Mouse (Mus musculus) myocyte (in vitro differentiated cells): ENCODE results near the gene Dlg2. TPM values are rescaled to one million over a fixed set of nuclear protein-coding genes. Genes with fewer than 3 reads are reported as not detected.

Source experiments
- H3K27me3 ChIP-seq: one replicate; pipeline ENCODE4 v1.6.1; 2011; ENCODE audit not compliant: control insufficient read depth, insufficient read depth, insufficient read length
- H3K36me3 ChIP-seq: one replicate; pipeline ENCODE4 v1.6.1; 2011; ENCODE audit not compliant: control insufficient read depth, insufficient read depth
- H3K4me2 ChIP-seq: one replicate; pipeline ENCODE4 v1.6.1; 2011; ENCODE audit warnings: low read depth, control low read depth
- H3K4me3 ChIP-seq: one replicate; pipeline ENCODE4 v1.5.1; 2011; ENCODE audit warnings: mild to moderate bottlenecking, control low read depth, moderate library complexity
- H3K79me2 ChIP-seq: one replicate; pipeline ENCODE4 v1.6.1; 2011; ENCODE audit not compliant: control insufficient read depth, insufficient read depth
- H3ac ChIP-seq: one replicate; pipeline ENCODE4 v1.6.1; 2011; ENCODE audit not compliant: control insufficient read depth, insufficient read length
- CEBPB ChIP-seq: IDR thresholded peaks from 2 replicates; pipeline ENCODE4 v1.6.1; 2011; ENCODE audit warnings: mild to moderate bottlenecking, moderate library complexity; ENCODE audit not compliant: poor library complexity, insufficient read depth, severe bottlenecking
- E2F4 ChIP-seq: IDR thresholded peaks from one replicate; pipeline ENCODE4 v1.6.1; 2011; ENCODE audit warnings: mild to moderate bottlenecking, control low read depth, moderate library complexity; ENCODE audit not compliant: insufficient read depth
- MAX ChIP-seq: IDR thresholded peaks from one replicate; pipeline ENCODE4 v1.6.1; 2011; ENCODE audit warnings: low read depth, mild to moderate bottlenecking, control low read depth
- MYOD1 ChIP-seq, 3 experiments: IDR thresholded peaks; one replicate each; pipeline ENCODE4 v1.6.1; 2011; ENCODE audit warnings: control low read depth in 2 of 3, low read depth in 2 of 3, mild to moderate bottlenecking in 2 of 3, moderate library complexity in 1 of 3; ENCODE audit not compliant: insufficient read length in 2 of 3, control insufficient read depth in 1 of 3
- MYOG ChIP-seq, 3 experiments: IDR thresholded peaks; one replicate each; pipeline ENCODE4 v1.6.1; 2011; ENCODE audit warnings: control low read depth in 2 of 3, low read depth in 2 of 3, mild to moderate bottlenecking in 2 of 3; ENCODE audit not compliant: insufficient read length in 2 of 3, control insufficient read depth in 1 of 3, insufficient read depth in 1 of 3
- POLR2A ChIP-seq: IDR thresholded peaks from one replicate; pipeline ENCODE4 v1.6.1; 2011; ENCODE audit warnings: low read depth, mild to moderate bottlenecking, control low read depth, moderate library complexity; ENCODE audit not compliant: insufficient read length
- POLR2AphosphoS2 ChIP-seq: IDR thresholded peaks from one replicate; pipeline ENCODE4 v1.6.1; 2011; ENCODE audit warnings: low read depth, control low read depth; ENCODE audit not compliant: insufficient read length
- REST ChIP-seq: IDR thresholded peaks from one replicate; pipeline ENCODE4 v1.6.1; 2011; ENCODE audit warnings: mild to moderate bottlenecking, control low read depth, moderate library complexity; ENCODE audit not compliant: insufficient read depth, insufficient read length
- SRF ChIP-seq: IDR thresholded peaks from one replicate; pipeline ENCODE4 v1.6.1; 2011; ENCODE audit warnings: low read depth; ENCODE audit not compliant: control insufficient read depth, insufficient read length
- TCF12 ChIP-seq: IDR thresholded peaks from one replicate; pipeline ENCODE4 v1.6.1; 2011; ENCODE audit warnings: mild to moderate bottlenecking, control low read depth; ENCODE audit not compliant: poor library complexity, insufficient read depth, severe bottlenecking
- TCF3 ChIP-seq: IDR thresholded peaks from one replicate; pipeline ENCODE4 v1.6.1; 2011; ENCODE audit warnings: low read depth, control low read depth; ENCODE audit not compliant: insufficient read length
- USF1 ChIP-seq: IDR thresholded peaks from one replicate; pipeline ENCODE4 v1.6.1; 2011; ENCODE audit warnings: low read depth, mild to moderate bottlenecking, control low read depth, moderate library complexity
- polyA plus RNA-seq: library from polyadenylated mRNA; unstranded; fragments of >200 nt; fragmentation: generic; extraction: Trizol; gene quantifications from one replicate; pipeline ENCODE4 v1.2.1, GENCODE M21; 2012; ENCODE audit warnings: missing spikeins

The Dlg2 gene
- polyA plus RNA-seq, 1 experiment = 0.65 TPM

DNA sequence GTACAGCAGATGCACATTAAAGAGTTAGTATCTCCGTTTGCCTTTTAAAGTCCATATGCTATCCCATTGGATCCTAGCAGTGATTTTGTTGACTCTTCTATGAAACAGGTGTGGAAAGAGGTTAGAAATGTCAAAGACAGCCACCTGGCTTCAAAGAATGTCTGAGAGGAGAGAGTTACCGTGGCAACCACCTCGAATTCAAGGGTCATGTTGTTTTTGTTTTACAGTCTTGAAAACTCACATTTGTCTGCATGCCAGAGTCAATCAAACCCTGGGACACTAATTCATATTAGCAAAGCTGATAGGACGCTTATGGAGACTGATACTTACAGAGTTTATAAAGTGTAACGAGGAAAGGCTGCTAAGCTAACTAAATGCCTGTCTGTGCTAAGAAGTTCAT, 1019.1 kb downstream of the Dlg2 start:
- Histone ChIP-seq H3K4me2 (no peak overlapping the region), H3ac (no peak overlapping the region), H3K27me3 (no peaks in the 10 kb centered on the region), H3K36me3 (no peaks in the 10 kb centered on the region), H3K4me3 (no peak overlapping the region), H3K79me2 (no peaks in the 10 kb centered on the region)
- TF ChIP-seq USF1 (no peak), TCF3 (no peak), SRF (no peak), MYOD1 (IDR thresholded peaks at IDR 0.05; ENCODE audit: control insufficient read depth in 1 of 3, insufficient read length in 2 of 3, low read depth in 2 of 3) (no peak), E2F4 (no peak), REST (no peak), CEBPB (no peak), POLR2AphosphoS2 (no peak), MYOG (IDR thresholded peaks at IDR 0.05; ENCODE audit: control insufficient read depth in 1 of 3, insufficient read depth in 1 of 3, insufficient read length in 2 of 3, low read depth in 2 of 3) (no peak), POLR2A (no peak), TCF12 (no peak), MAX (no peak)

DNA sequence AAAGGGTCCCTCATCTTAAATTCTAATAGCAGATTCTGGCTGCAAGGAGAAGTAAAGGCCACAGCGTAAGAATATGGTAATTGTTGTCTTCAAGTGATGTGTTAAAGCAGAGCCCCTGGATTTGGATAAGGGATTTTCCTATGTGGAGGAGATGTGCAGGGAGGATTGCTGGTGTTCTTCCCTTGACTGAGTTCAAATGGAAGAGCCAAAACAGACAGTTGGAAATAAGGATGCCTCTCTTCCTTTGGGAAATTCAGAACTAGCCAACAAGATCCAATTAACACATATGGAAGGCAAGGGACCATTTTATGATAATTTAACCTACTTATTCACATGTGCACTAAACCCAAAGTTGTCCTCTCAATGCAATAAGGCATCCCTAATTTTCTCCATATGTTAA, 1034.6 kb downstream of the Dlg2 start:
- H3K36me3 ChIP-seq = no peaks in the 10 kb centered on the region

DNA sequence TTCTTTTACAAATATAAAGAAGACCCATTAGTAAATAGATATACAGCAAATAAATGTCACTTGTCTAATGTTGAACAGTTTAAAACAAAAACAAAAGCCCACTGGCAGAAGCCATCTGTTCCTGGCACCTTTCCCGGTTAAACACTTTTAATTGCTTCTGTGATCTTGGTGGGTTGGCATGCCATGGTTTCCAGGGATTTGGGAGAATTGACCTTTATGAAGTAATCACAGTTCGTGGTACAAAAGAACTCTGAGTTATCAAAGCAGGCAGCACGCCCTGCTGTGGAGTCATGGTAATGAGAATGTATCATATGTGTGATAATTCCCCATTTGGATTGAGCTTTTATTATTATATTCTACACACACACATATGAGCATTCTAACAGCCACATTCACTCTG, 1038.0 kb downstream of the Dlg2 start:
- Histone ChIP-seq H3K4me3 (no peak overlapping the region), H3K79me2 (no peaks in the 10 kb centered on the region), H3K27me3 (no peaks in the 10 kb centered on the region), H3ac (no peak overlapping the region), H3K4me2 (no peak overlapping the region), H3K36me3 (no peaks in the 10 kb centered on the region)
- TF ChIP-seq MYOG (IDR thresholded peaks at IDR 0.05; ENCODE audit: control insufficient read depth in 1 of 3, insufficient read depth in 1 of 3, insufficient read length in 2 of 3, low read depth in 2 of 3) (no peak), TCF3 (no peak), REST (no peak), MAX (no peak), USF1 (no peak), E2F4 (no peak), POLR2A (no peak)

More for the DNA sequence above, 1034.6 kb downstream of the Dlg2 start:
- no peak overlapping the region for H3K4me3 ChIP-seq
- TF ChIP-seq TCF3 (no peak), E2F4 (no peak), POLR2AphosphoS2 (no peak), REST (no peak), USF1 (no peak), MYOG (IDR thresholded peaks at IDR 0.05; ENCODE audit: control insufficient read depth in 1 of 3, insufficient read depth in 1 of 3, insufficient read length in 2 of 3, low read depth in 2 of 3) (no peak), CEBPB (no peak), POLR2A (no peak), MYOD1 (IDR thresholded peaks at IDR 0.05; ENCODE audit: control insufficient read depth in 1 of 3, insufficient read length in 2 of 3, low read depth in 2 of 3) (no peak), SRF (no peak), MAX (no peak), TCF12 (no peak)
- H3K27me3 ChIP-seq = no peaks in the 10 kb centered on the region
- no peak overlapping the region for H3K4me2 ChIP-seq
- no peak overlapping the region for H3ac ChIP-seq
- no peaks in the 10 kb centered on the region for H3K79me2 ChIP-seq

DNA sequence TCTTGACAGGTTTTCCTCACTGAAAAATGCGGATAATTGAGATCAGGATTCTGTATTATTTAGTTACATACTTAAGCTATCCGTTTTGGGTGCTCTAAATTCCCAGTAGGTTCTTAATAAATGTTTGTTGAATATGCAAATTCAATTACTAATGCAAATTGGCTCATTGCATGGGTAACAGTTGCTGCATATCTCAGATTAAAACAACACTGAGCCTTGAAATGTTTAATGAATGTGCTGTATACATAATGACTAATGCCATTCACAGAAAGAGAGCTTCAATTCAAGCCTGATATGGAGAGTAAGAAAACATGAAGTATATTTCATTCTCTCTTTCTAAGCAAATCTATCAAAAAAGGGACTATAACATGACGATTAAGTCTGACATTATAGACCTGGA, 1039.8 kb downstream of the Dlg2 start:
- no peak for TF ChIP-seq POLR2AphosphoS2
- TF ChIP-seq MAX = no peak
- no peak for TF ChIP-seq TCF12
- no peak for TF ChIP-seq POLR2A
- H3K79me2 ChIP-seq = no peaks in the 10 kb centered on the region
- no peak overlapping the region for H3K4me2 ChIP-seq

DNA sequence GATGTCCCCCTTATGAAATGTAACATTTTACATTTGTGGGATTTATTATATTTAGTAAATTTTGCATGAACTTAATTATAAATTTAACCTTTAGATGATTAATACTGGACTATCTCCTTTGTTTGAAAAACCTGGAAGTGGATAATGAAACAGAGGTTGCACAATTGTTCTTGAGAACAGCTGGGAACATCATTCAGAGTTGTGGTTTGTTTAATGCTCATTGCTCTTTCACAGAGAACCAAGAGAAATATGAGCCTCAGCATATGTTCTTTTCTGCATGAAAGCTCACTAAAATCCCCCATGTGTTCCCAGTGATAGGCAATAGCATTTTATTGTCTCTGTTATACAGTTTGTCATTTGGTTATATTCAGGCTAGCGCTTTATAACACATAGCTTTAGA, 1049.4 kb downstream of the Dlg2 start:
- Histone ChIP-seq H3K27me3 (no peaks in the 10 kb centered on the region), H3ac (no peak overlapping the region), H3K79me2 (no peaks in the 10 kb centered on the region), H3K4me2 (peak overlapping the region; percentile 37), H3K36me3 (no peaks in the 10 kb centered on the region), H3K4me3 (no peak overlapping the region)
- TF ChIP-seq SRF (no peak), TCF12 (no peak), MYOD1 (IDR thresholded peaks at IDR 0.05; ENCODE audit: control insufficient read depth in 1 of 3, insufficient read length in 2 of 3, low read depth in 2 of 3) (peak in 2 of 3 experiments; percentile 14 to 30), CEBPB (peak; percentile 93)

More for the DNA sequence above, 1039.8 kb downstream of the Dlg2 start:
- H3K4me3 ChIP-seq = no peak overlapping the region
- no peaks in the 10 kb centered on the region for H3K36me3 ChIP-seq
- H3K27me3 ChIP-seq = no peaks in the 10 kb centered on the region
- no peak overlapping the region for H3ac ChIP-seq
